Mouse (Mus musculus) midbrain, postnatal 0 days (tissue): ENCODE measurements at regions not wholly inside any gene's neighbourhood (a gene's known extent, or its start where the extent isn't known, plus 50 kb on each side); places are given as distances from the start of the nearest gene placed in this dataset.
A peak's percentile ranks its signal among the peaks of the same experiment; 100 is the strongest.
"Not testable (repeated sequence)": the region's sequence is repeated elsewhere in the genome, so short reads cannot be mapped to it uniquely, and the experiment has no call there.

Source experiments
- ATAC-seq: fragments of 200-750 bp; cut with Nextera tagmentation; 2 replicates; pipeline ENCODE4 v1.8.0; 2017; ENCODE audit warnings: moderate number of reproducible peaks, mild to moderate bottlenecking, moderate TSS enrichment, moderate library complexity; ENCODE audit not compliant: low FRiP score
- DNase-seq: peaks from one replicate; pipeline ENCODE4 v3.0.0-alpha.2; 2015; ENCODE audit warnings: low spot score
- H3K27ac ChIP-seq: fragments of 300-500 bp; sonication (generic); 2 replicates; pipeline ENCODE4 v1.5.1; 2014; ENCODE audit warnings: low read depth, mild to moderate bottlenecking, low read length, mixed read lengths
- H3K27me3 ChIP-seq: fragments of 300-500 bp; sonication (generic); 2 replicates; pipeline ENCODE4 v1.6.1; 2014; ENCODE audit warnings: low read length, control low read depth, mixed read lengths; ENCODE audit not compliant: insufficient read depth
- H3K36me3 ChIP-seq: fragments of 300-500 bp; sonication (generic); 2 replicates; pipeline ENCODE4 v1.6.1; 2014; ENCODE audit warnings: low read length, control low read depth, mixed read lengths; ENCODE audit not compliant: insufficient read depth
- H3K4me1 ChIP-seq: fragments of 300-500 bp; sonication (generic); 2 replicates; pipeline ENCODE4 v1.6.1; 2014; ENCODE audit warnings: mild to moderate bottlenecking, control low read depth, antibody characterized with exemption, low read length, mixed read lengths; ENCODE audit not compliant: insufficient read depth
- H3K4me2 ChIP-seq: fragments of 300-500 bp; sonication (generic); 2 replicates; pipeline ENCODE4 v1.6.1; 2014; ENCODE audit warnings: low read depth, mild to moderate bottlenecking, low read length, mixed read lengths; ENCODE audit not compliant: poor library complexity, severe bottlenecking
- H3K4me3 ChIP-seq: fragments of 300-500 bp; sonication (generic); 2 replicates; pipeline ENCODE4 v1.5.1; 2014; ENCODE audit warnings: low read depth, mild to moderate bottlenecking, low read length, moderate library complexity
- H3K9ac ChIP-seq: fragments of 300-500 bp; sonication (generic); replicated peaks from 2 replicates; pipeline ENCODE4 v1.6.1; 2014; ENCODE audit warnings: mild to moderate bottlenecking, low read length, moderate library complexity, mixed read lengths; ENCODE audit not compliant: poor library complexity, severe bottlenecking
- H3K9me3 ChIP-seq: fragments of 300-500 bp; sonication (generic); 2 replicates; pipeline ENCODE4 v1.6.1; 2016; ENCODE audit warnings: low read length, control low read depth
- whole genome bisulfite sequencing: fragments of 180-500 bp; shearing (Covaris S2); extraction: QIAGEN DNeasy Blood & Tissue Kit; methylation state at CpG from one replicate; pipeline ENCODE4 v1.1.7; 2014; 5-methylcytosine and 5-hydroxymethylcytosine counted together

GRCm38 (mm10) chrX:103012298-103013243 is 84.4 kb downstream of the 1700018G05Rik start:
- peak; percentile 89 for ATAC-seq
- H3K27ac ChIP-seq, H3K27me3 ChIP-seq, H3K36me3 ChIP-seq, H3K4me3 ChIP-seq, H3K4me1 ChIP-seq, H3K9ac ChIP-seq, H3K4me2 ChIP-seq, H3K9me3 ChIP-seq, DNase-seq: not testable (repeated sequence)
- no CpG with 5 or more reads among the region's 56 CpGs for WGBS

DNA sequence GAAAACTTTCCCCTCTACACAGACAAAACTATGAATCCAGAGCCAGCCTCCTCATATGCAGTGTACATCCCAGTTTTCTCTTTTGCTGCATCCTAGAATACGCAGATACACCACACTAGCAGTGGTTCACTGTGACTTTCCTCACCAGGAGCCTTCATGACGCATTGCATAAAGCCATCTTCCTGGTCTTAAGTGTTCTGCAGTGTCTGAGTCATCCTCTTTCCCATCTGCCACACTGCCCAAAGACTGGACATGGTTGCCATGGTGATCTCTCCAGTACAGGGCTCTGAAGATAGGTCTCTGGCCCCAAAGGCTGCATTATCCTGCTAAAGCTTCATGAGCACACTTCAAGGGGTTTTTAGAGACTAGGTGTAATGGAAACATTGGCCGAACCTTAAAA is 65.8 kb downstream of the 1700018G05Rik start:
- not testable (repeated sequence) for H3K4me3 ChIP-seq, H3K27me3 ChIP-seq, H3K9me3 ChIP-seq, H3K9ac ChIP-seq, H3K27ac ChIP-seq, H3K4me1 ChIP-seq, DNase-seq, H3K4me2 ChIP-seq, H3K36me3 ChIP-seq, ATAC-seq
- 88% methylated on average over 1 of the region's 3 CpGs for WGBS
